Mouse (Mus musculus) heart, adult 18-20 months (tissue): ENCODE results near the gene Trhr2. TPM values are rescaled to one million over a fixed set of nuclear protein-coding genes. Genes with fewer than 3 reads are reported as not detected.
A peak's percentile ranks its signal among the peaks of the same experiment; 100 is the strongest.

ENCODE experiments used
- DNase-seq, 2 experiments: peaks; one replicate each; pipeline ENCODE4 v3.0.0; 2021 to 2022; ENCODE audit warnings: mixed read lengths in 1 of 2
- total RNA-seq, 2 experiments: library from RNA; stranded (reverse); gene quantifications; 2 replicates each; pipeline ENCODE4 v1.2.3; 2021

Gene Trhr2
- total RNA-seq, 2 experiments from 2014 or later: not detected

DNA sequence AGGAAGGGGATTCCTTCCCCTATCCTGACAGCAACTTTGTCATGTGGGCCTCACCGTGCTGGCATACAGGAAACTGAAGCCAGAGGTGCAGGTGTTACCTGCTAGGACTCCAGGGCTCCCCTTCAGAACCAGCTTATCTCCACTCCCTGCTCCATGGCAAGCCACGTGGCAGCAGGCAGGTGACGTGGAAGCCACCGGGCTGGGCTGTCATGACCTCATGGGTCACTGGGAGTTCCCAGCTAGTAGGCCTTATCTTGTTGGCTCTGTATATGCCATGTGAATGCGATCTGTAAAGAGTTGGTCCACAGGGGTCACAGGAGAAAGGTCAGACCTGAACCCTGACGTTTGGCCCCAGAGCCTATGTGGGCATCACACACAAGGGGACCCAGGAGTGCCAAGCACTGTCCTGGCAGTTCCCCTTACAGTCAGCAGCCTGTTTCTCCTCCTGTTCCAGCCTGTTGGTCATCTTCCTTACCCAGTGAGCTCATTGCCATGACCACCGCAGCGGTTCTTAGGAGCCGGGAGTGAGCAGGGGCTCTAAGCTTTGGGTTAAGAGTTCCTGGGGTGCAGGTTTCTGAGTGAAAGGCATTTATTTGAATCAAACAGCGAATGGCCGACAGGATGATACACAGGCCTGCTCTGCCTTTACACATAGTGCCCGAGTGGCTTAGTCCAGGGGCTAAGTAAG, 30.0 kb downstream of the Trhr2 start:
- DNase-seq: no peak

DNA sequence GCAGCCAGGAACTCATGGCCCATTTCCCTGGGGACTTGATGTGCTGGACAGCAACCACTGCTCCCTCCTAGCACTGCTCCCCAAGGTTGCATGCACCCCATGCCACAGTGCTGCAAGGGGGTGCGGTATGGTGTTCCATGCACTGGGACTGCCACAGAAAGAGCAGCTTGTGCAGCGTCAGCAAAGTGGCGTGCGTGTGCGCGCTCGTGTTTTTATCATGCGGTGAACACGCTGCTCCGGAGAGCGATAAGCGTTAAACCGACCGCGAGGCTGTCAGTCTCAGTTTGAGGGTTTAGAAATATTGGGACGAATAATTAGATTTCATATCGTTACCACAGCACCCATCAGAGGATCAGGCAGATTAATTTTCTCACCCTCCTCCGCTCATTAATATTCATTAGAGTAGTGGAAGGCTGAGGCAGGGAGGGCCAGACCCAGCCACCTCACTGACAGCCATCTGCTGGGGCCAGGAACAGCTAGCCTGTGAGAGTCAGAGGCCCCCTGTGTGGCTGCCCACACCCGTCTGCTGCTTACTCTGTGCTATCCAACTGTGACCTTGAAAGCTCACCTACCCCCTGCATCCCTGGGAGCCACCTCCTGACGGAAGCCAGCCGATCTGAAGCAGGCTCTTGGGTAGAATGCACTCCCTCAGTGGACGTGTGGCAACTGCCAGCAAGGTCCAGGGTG, 30.9 kb downstream of the Trhr2 start:
- DNase-seq: no peak

DNA sequence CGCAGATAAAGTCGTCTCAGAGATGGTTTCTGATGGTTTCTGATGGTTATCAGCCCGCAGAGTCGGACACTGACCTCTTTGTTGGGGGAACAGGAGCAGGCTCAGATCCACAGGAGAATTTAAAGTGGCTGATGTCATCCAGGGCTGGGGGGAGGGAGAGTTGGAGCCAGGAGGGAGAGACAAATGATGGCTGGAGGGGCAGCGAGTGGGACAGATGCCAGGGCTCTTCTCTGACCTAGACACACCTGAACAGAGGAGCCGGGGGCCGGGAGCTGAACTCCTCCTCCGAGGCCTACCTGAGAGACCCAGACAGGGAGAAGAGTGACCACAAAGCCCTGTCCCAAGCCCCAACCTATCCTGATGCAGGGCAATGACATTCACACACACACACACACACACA, 31.5 kb downstream of the Trhr2 start:
- no peak for DNase-seq

DNA sequence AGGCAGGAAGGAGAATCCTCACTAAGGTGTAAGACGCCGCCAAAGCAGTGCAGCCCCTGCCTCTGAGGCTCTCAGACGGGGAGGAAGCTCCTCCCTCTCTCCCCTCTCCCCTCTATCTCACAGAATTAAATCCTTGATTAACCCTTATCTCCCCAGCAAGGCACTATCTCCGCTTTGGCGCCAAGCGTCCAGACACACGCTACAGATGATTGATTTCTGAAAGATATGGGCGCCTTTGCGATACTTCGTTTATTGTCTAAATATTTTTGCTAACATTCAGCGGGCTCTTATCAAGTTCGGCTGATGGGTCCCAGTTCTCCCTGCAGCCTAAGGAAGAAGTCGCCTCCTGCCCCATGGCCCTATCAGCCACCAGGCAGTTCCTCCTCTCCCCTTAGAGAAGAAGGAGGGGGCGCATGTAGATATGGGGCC, 34.4 kb downstream of the Trhr2 start:
- DNase-seq: no peak

DNA sequence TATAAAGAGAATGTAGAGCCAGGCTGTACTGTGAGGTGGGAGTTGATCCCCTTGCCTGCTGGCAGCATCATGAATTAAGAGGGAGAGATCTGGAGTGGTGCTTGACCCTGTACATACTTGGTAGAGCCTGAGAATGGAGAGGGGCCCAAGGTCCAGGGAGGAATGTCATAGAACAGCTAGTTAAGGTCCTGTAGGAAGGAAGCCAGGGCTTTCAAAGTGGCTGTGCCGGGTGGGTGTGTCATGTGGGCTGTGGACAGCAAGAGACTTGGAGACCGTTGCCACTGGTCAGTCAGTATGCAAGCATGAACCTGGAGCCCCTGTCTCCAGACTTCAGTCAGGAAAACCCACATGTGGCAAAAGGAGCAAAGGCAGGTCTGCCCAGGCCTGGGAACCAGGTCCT, 35.4 kb downstream of the Trhr2 start:
- no peak for DNase-seq

DNA sequence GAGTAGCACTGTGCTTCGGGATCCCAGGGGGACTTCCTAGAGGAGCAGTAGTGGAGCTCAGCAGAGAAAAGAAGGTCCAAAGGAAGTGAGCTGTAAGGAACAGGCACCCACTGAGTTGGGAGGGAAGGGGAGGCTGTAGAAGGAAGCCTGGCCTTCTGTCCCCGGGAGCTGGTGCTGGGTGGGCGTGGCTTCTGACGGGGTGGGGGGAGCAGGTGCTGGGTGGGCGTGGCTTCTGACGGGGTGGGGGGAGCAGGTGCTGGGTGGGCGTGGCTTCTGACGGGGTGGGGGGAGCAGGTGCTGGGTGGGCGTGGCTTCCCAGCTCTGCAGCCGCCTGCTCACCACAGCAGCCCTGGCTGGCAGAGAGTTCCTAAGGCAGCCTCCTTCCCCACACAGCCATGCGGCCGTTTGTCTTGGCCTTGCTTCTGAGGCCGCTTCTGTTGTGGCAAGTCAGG, 36.6 kb downstream of the Trhr2 start:
- DNase-seq: peak in 1 of 2 experiments; percentile 38

DNA sequence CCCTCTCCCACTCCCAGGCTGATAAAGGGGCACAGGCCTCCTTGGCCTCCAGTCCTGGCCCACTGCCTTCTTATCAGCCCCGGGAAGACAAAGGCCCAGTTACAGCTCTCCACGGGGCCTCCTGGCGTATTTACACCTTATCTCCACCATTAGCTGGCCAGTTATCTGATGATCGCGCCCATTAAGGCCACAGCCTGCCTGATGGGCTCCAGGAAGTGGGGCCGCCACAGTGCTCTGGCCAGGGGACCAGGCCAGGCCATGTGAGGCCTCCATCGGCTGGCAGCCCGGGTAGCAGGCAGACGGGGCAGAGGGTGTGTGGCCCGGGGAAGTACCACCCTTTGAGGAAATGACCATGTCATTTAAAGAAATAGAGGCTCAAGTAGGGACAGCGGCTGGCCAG, 37.8 kb downstream of the Trhr2 start:
- no peak for DNase-seq

DNA sequence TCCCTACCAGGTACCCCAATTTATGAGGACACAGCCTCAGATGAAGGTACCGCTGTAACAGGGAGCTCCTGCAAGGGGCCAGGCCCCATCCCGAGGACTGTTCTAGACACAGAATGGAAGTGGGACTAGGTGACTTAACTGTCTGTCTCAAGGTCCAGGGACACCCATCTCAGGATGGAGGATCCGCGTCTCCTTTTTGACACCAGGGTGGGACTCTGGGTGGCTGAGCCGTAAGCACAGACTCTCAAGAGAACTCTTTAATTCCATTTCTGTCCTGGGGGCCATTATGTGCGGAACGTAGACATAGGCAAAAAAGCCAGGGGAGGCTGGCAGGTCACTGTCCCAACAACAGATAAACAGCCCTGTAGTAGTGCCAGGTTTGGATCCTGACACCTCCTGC, 38.4 kb downstream of the Trhr2 start:
- no peak for DNase-seq

DNA sequence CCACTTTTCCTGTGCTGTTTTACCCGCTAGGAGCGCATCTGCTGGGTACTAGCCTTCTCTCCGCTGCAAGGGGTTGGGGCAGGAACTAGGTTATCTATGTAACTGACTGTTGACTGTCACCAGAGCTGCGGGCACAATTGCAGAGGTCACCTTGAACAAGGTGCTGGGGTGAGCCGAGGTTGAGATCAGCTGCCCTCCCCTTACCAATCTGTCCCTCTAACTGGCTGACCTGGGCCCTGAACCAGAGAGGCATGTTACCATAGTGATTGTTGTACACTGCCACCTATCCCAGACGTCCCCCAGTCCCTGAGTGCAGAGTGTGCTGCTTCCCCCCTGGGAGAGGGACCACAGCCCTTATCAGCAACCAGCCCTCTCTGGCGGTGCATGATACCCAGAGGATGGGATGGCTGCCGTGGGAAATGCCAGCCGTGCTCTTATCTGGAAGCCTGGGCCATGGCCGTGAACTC, 39.1 kb downstream of the Trhr2 start:
- DNase-seq: no peak

DNA sequence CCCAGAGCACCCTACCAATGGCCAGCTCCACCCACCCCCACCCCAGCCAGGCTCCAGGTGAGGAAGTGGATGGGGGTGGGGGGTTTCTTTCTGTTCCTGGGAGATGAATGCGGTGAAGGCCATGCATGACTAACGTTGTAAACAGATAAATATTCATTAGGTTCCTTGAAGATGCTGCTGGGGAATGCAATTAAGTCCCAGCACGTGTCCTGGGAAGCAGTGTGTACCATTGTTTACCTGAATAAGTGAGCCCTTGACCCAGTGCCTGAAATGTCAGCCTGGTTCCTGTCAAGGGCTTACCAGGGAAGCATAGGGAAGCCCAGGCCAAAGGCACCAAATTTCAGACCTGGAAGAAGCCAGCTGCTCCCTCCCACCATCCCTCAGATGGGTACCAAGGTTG, 40.0 kb downstream of the Trhr2 start:
- DNase-seq: no peak

DNA sequence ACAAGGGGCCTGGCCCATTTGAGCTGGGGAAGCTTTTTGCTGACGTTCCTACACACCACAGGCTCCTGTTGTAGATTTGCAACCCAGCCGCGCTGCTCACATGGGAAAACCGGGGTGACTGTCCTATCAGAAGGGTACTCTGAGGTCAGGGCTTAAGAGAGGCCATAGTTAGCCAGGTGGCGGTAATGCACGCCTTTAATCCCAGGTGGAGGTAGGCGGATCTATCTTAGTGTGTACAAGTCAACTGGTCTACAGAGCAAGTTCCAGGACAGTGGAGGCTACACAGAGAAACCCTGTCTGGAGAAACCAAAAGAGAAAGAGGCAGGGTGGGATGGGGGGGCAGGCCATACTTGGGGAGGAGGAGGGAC, 40.9 kb downstream of the Trhr2 start:
- DNase-seq: no peak

DNA sequence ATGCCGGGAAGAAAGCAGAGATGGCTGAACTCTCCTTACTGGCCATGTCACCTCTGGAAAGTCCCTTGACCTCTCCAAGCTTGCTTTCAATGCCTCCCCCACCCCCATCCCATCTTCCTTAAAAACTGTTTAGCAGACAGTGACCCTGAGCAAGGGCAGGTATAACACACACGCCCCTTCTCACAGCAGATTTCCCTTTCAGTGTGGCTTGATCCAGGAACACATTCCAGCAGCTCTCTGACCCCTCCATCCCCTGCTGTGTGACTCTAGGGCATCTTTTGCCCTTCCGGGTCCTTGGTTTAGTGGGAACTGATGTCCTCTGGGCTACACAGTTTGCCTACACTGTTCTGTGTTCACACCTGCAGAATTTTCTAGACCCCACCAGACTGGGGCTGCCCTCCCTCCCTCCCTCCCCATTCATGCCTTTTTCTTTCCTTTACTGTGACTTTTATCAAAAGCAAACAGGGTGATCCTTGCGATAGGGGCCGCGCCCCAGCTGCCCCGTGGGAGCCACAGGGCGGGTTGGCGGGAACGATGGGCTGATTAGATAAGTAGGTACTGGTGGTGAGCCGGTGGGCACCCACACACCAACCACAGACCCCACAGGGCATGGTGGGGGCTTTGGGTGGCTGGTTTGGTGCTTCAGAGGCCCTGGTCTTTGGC, 41.4 kb downstream of the Trhr2 start:
- no peak for DNase-seq

DNA sequence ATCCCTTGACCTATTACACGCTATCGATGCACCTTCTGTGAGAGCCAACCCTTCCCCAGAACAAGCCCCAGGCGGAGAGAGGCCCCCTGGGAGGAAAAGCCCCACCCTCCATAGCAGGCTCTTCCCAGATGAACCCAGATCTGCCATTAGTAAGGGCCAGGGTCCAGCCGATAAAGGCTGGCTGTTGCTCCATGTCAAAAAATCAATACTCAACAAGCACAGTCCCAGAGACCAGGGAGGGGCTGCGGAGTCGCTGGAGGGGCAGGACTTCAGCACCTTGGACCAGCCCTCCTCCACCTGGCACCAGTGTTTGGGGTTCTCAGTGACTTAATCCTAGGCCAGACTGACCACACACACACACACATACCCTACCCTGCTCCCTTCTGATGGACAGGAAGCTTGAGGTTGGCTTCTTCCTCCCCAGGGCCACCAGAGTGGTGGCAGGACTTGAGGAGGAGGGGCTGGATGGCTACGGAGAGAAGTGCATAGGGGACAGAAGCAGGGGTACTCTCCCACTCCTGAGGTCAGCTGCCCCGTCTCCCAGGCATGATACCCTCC, 42.5 kb downstream of the Trhr2 start:
- no peak for DNase-seq

DNA sequence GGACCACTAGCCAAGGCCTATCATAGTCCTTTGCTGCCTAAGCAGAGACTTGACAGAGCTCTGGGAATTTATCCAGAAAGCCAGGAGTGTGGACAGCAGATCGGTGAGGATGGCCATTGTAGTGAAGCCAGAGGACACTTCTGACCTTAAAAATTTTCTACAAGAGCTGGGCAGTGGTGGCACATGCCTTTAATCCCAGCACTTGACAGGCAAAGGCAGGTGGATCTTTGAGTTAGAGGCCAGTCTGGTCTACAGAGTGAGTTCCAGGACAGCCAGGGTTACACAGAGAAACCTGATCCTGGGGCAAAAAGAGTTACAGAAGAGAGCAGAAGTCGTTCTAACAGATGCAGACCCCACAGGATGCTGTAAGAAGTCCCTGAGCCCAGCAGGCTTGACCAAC, 44.1 kb downstream of the Trhr2 start:
- no peak for DNase-seq

DNA sequence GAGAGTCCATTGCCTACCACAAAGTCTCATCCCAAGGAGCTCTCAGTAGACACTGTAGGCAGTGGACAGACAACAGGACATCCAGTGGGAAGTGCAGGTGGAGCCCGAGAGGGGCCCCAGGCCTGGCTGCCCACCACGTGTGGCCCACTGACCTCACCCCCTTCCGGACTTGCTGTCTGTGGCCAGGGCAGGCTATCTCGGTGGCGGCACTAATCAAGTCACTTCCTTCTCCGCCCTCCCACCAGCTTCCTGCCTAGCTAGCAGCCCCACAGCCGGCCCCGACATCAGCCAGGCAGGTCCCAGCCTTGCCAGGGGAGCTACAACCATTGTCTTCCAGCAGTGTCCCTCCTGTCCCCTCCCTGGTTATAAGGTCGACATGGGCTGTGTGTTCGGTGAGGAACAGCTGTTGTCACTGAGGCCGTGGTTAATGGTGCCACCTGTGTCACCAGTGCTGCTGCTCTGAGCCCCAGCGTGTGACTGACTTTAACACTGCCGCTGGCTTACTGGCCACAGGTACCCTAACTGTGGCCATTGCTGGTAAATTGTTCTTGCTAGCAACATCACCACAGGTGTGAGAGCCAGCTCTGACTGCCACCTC, 45.5 kb downstream of the Trhr2 start:
- DNase-seq: peak in 1 of 2 experiments; percentile 76

DNA sequence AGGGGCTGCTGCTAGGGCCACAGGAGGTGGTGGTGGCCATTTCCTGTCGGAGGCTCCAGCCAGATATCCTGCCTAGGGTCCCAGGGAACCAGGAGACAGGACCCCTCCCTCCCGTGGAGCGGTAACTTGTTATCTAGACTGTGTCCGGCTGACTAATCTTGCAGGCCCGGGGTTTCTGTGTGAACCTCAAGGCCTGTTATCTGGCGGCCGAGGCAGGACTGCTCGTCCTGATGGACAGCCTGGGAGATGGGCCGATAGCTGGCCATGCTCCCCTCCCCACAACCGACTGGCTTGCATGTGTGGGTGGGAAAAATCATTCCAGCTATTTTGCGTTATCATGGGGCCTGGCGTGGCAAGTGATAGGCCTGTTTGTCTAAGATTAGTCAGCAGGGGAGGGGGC, 47.2 kb downstream of the Trhr2 start:
- no peak for DNase-seq

DNA sequence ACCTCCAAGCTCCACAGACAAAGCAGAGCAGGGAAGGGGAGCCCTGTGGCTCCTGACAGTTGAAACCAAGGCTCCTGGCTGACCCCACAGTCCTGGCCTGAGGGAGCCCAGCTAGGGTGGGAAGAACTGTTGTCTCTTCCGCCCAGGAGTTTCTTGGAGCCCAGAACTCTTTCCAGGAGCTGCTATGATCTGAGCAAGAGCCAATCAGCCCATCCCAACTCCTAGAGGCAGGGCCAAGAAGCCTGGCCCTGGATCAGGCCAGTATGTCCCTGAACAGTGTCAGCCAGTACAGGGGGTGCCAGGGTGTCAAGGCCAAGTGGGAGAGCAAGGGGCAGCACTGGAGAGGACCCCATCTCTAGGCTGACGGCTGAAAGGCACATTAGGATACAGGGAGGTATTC, 48.0 kb downstream of the Trhr2 start:
- peak in 1 of 2 experiments; percentile 64 for DNase-seq

DNA sequence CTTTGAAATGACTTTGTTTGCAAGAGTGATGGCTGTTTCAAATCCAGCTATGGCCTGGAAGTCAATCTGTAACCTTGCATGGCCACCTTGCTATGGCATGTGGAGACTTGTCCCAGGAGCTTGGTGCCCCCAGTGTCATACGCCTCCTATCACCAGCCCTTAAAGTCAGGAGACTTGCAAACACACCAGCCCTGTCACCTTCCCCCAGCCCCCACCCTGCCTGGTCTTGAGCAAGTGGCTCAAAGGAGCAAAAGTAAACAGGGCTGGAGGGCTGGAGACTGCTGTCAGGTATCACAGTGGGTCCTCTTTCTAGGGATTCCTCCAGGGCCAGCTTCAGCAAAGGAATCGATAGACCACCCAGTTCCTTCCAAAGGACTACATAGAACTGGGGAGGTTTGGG, 49.4 kb downstream of the Trhr2 start:
- no peak for DNase-seq

DNA sequence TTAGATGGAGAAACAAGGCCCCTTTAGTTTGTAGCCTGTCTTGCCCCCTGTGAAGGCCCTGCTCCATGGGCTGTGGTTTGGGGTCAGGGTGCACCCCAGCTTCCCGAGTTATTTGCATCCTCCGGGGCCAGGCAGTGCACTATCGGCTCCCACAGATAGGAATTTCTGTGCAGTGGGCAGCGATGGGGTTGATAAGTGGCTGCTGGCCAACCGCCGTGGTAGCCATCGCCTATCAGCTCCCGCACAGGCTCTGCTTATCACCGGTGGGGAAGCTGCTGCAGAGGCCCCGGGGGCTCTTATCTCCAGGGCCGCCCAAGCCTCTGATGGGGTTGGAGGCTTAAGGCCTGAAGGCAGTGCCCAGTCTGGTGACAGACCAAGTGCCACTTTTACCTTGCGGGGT, 51.3 kb downstream of the Trhr2 start:
- no peak for DNase-seq

DNA sequence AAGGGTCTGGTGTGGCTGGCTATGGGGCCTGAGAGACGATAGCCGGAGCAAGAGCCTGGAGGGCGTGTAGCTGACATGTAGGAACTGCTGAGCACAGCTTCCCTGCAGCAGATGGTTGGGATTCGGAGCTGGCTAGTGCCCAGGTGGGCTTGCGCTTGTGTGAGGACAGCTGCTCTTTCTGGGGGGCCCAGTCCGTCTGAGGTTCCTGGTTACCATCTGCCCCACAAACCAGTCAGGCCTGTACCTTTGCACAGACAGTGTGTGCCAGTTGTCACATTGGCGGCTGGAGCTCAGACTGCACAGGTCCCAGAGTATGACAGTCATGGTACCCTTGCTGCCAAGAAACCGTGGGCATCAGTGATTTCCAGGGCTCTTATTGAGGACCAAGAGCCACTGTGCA, 52.7 kb downstream of the Trhr2 start:
- no peak for DNase-seq
